Mouse (Mus musculus) CD4-positive helper T cell, adult 2 months (primary cell): ENCODE results near the gene Cpm.
"Not testable (repeated sequence)": the region's sequence is repeated elsewhere in the genome, so short reads cannot be mapped to it uniquely, and the experiment has no call there.

Experiments
- DNase-seq: peaks from one replicate; pipeline ENCODE4 v3.0.0-alpha.2; 2012; ENCODE audit warnings: low read depth, missing footprints, low spot score

Gene Cpm

GRCm38 (mm10) chr10:117701034-117701829, 71.9 kb downstream of the Cpm start:
- no peak for DNase-seq

- no peak for DNase-seq
Measured at GRCm38 (mm10) chr10:117702024-117702833, 72.9 kb downstream of the Cpm start.

- no peak for DNase-seq
Measured at GRCm38 (mm10) chr10:117703506-117703905, 74.2 kb downstream of the Cpm start.

- DNase-seq, result not testable (repeated sequence)
Measured at GRCm38 (mm10) chr10:117704314-117704963, 75.1 kb downstream of the Cpm start.

- DNase-seq, result no peak
Measured at GRCm38 (mm10) chr10:117704964-117705335, 75.7 kb downstream of the Cpm start.

GRCm38 (mm10) chr10:117705806-117706205, 76.5 kb downstream of the Cpm start:
- DNase-seq, result no peak

- DNase-seq, result no peak
Measured at GRCm38 (mm10) chr10:117706440-117706839, 77.1 kb downstream of the Cpm start.

GRCm38 (mm10) chr10:117707114-117707838, 78.0 kb downstream of the Cpm start:
- no peak for DNase-seq

GRCm38 (mm10) chr10:117708376-117708775, 79.1 kb downstream of the Cpm start:
- DNase-seq, result no peak

GRCm38 (mm10) chr10:117708856-117709255, 79.6 kb downstream of the Cpm start:
- no peak for DNase-seq

GRCm38 (mm10) chr10:117709326-117709830, 80.1 kb downstream of the Cpm start:
- peak; percentile 48 for DNase-seq

GRCm38 (mm10) chr10:117709930-117710603, 80.8 kb downstream of the Cpm start:
- DNase-seq, result peak; percentile 79

GRCm38 (mm10) chr10:117710604-117711141, 81.4 kb downstream of the Cpm start, which contains the start of gene Mdm2:
Gene Mdm2, minus strand, starts transcription at chr10:117710758.
- DNase-seq, result peak; percentile 97

GRCm38 (mm10) chr10:117711408-117711807, 82.1 kb downstream of the Cpm start:
- no peak for DNase-seq

GRCm38 (mm10) chr10:117712191-117712754, 83.0 kb downstream of the Cpm start:
- no peak for DNase-seq

- no peak for DNase-seq
Measured at GRCm38 (mm10) chr10:117712871-117713270, 83.6 kb downstream of the Cpm start.

- DNase-seq, result no peak
Measured at GRCm38 (mm10) chr10:117713466-117713865, 84.2 kb downstream of the Cpm start.

GRCm38 (mm10) chr10:117714048-117714545, 84.8 kb downstream of the Cpm start:
- no peak for DNase-seq

- DNase-seq, result no peak
Measured at GRCm38 (mm10) chr10:117714928-117715500, 85.7 kb downstream of the Cpm start.
